13 mouse cellular contexts compared by ENCODE assay signal in genomic region chr3:96424447-96424846, GRCm38 (mm10). TPM values are rescaled to one million over a fixed set of nuclear protein-coding genes. Genes with fewer than 3 reads are reported as not detected.
"Had no signal": no experiment of that assay in that cellular context is flagged by ENCODE, and none has a peak within 500 bp of the region (broad histone marks: within the 10 kb centered on the region; RNA-seq: fewer than 3 reads in every experiment).

No protein-coding gene starts in this region.

RNA-seq across cellular contexts. Expression of gene BC107364, which starts 27.7 kb away (rescaled TPM):
- total RNA-seq: left cerebral cortex, adult 2 months; left cerebral cortex, postnatal 14 days; liver, adult 2 months; megakaryocyte progenitor cell, adult 5-6 weeks; midbrain, postnatal 0 days; neutrophil, adult 5-6 weeks had no signal
- polyA plus RNA-seq: kidney, embryonic 15.5 days; large intestine, adult 2 months; limb, embryonic 13.5 days; liver, adult 2 months; liver, embryonic 15.5 days; lung, adult 2 months; midbrain, embryonic 13.5 days; midbrain, postnatal 0 days; stomach, embryonic 14.5 days had no signal
